Mouse (Mus musculus): ENCODE data around the gene Itgad. TPM values are rescaled to one million over a fixed set of nuclear protein-coding genes. Genes with fewer than 3 reads are reported as not detected.

Gene Itgad
- polyA plus RNA-seq, 1 experiment: 0.92 TPM

GRCm38 (mm10) chr7:128255757-128256156 is 101.6 kb downstream of the Itgad start:
- 92% methylated on average over 5 of the region's 5 CpGs for WGBS
- TF ChIP-seq POLR2A (IDR thresholded peaks at IDR 0.05; ENCODE audit: borderline replicate concordance, insufficient read depth, low read length): no peak
- TF ChIP-seq CTCF (IDR thresholded peaks at IDR 0.05; ENCODE audit: borderline replicate concordance, insufficient read depth, low read depth, low read length): no peak
- no peak for DNase-seq
- peaks cover 17% of the 10 kb centered on the region; the same call in 1 of the 2 replicates for H3K4me1 ChIP-seq (ENCODE audit: control insufficient read depth, insufficient read depth, low read length)
- no peak overlapping the region for H3K4me3 ChIP-seq (replicated peaks; ENCODE audit: insufficient read depth, low read depth, low read length)
- no peak overlapping the region for H3K27ac ChIP-seq (ENCODE audit: insufficient read depth, low read length)
- H3K27me3 ChIP-seq (ENCODE audit: control insufficient read depth, insufficient read depth, low read length): no peaks in the 10 kb centered on the region

DNA sequence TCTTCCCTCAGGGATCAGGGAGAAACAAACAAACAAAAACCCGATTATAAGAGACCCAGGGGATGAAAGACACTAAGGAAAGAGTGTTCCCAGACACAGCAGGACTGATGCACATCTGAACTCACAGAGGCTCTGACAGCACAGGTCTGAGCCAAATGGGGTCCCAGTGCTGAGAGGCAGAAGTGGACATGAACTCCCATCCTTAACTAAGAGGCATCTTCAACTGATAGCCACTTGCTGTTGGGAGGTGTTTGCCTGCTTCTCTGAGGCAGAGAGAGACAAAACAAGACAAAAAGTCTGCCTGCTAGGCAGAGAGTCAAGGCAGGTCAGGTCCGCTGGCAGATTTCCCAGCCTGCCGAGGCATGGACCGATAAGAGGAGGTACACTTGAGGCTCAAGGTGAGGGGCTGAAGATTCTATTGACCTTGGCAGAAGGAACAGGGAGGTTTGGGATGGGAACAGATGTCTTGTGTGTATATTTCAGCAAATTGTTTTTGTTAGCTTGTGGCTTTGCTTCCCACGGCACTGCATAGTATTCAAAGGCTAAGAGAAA is 102.7 kb downstream of the Itgad start:
- WGBS: 25% methylated on average over 5 of the region's 5 CpGs

DNA sequence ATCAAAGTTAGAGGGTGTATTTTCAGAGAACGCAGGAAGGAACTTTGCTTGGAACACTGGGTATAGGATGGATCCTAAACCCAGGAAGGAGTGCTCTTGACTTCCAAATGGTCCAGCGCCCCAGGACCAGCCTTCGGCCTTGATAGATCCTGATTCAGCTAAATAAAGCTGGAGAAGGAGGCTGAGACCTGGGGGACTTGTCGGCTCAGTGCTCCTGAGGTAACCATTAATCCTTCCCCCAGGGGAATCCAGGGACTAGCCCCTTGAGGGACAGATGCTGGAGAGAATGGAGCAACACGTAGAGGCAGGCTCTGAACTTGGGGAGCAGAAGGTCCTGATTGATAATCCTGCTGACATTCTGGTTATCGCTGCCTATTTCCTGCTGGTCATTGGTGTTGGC is 111.2 kb downstream of the Itgad start, which contains the start of gene Slc5a2:
Gene Slc5a2 (plus strand): TSS at position 247 of the 400 bp plus-strand sequence.
- peaks cover 11% of the 10 kb centered on the region for H3K4me1 ChIP-seq (ENCODE audit: control insufficient read depth, insufficient read depth, low read length)
- WGBS: 87% methylated on average over 6 of the region's 6 CpGs
- TF ChIP-seq CTCF (IDR thresholded peaks at IDR 0.05; ENCODE audit: borderline replicate concordance, insufficient read depth, low read depth, low read length): no peak
- TF ChIP-seq POLR2A (IDR thresholded peaks at IDR 0.05; ENCODE audit: borderline replicate concordance, insufficient read depth, low read length): no peak

More for the DNA sequence above, 102.7 kb downstream of the Itgad start:
- H3K4me3 ChIP-seq (replicated peaks; ENCODE audit: insufficient read depth, low read depth, low read length): no peak overlapping the region
- TF ChIP-seq POLR2A (IDR thresholded peaks at IDR 0.05; ENCODE audit: borderline replicate concordance, insufficient read depth, low read length) (no peak), CTCF (IDR thresholded peaks at IDR 0.05; ENCODE audit: borderline replicate concordance, insufficient read depth, low read depth, low read length) (no peak)
- no peak overlapping the region for H3K27ac ChIP-seq (ENCODE audit: insufficient read depth, low read length)
- no peaks in the 10 kb centered on the region for H3K27me3 ChIP-seq (ENCODE audit: control insufficient read depth, insufficient read depth, low read length)
- peaks cover 11% of the 10 kb centered on the region; the same call in 1 of the 2 replicates for H3K4me1 ChIP-seq (ENCODE audit: control insufficient read depth, insufficient read depth, low read length)
- no peak for DNase-seq

DNA sequence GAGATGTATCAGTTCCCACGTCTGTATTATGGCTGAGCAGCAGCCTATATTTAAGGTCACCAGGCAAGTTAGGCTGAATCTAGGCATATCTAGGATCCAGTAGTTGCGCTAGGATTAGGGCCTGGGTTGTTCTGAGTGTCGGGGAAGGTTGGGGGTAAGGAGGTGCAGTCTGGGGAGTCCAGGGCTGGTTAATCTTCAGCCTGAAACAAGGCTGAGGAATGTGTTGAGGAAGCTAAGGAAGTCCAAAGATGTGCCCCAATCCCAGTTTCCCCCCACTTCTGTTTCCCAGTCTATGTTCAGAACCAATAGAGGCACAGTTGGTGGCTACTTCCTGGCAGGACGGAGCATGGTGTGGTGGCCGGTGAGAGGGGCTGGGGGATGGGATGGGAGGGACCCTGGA is 111.9 kb downstream of the Itgad start:
- TF ChIP-seq POLR2A (IDR thresholded peaks at IDR 0.05; ENCODE audit: borderline replicate concordance, insufficient read depth, low read length): no peak
- TF ChIP-seq CTCF (IDR thresholded peaks at IDR 0.05; ENCODE audit: borderline replicate concordance, insufficient read depth, low read depth, low read length): no peak
- Histone ChIP-seq H3K4me3 (replicated peaks; ENCODE audit: insufficient read depth, low read depth, low read length) (no peak overlapping the region), H3K4me1 (ENCODE audit: control insufficient read depth, insufficient read depth, low read length) (peaks cover 16% of the 10 kb centered on the region), H3K27me3 (ENCODE audit: control insufficient read depth, insufficient read depth, low read length) (no peaks in the 10 kb centered on the region), H3K27ac (ENCODE audit: insufficient read depth, low read length) (no peak overlapping the region)
- DNase-seq: no peak
- WGBS: 80% methylated on average over 5 of the region's 5 CpGs

More for the DNA sequence above, 111.2 kb downstream of the Itgad start, which contains the start of gene Slc5a2:
- H3K27ac ChIP-seq (ENCODE audit: insufficient read depth, low read length): no peak within 1 kb of the TSS
- H3K27me3 ChIP-seq (ENCODE audit: control insufficient read depth, insufficient read depth, low read length): no peaks in the 10 kb centered on the region
- no peak within 1 kb of the TSS for H3K4me3 ChIP-seq (replicated peaks; ENCODE audit: insufficient read depth, low read depth, low read length)
- DNase-seq: no peak

DNA sequence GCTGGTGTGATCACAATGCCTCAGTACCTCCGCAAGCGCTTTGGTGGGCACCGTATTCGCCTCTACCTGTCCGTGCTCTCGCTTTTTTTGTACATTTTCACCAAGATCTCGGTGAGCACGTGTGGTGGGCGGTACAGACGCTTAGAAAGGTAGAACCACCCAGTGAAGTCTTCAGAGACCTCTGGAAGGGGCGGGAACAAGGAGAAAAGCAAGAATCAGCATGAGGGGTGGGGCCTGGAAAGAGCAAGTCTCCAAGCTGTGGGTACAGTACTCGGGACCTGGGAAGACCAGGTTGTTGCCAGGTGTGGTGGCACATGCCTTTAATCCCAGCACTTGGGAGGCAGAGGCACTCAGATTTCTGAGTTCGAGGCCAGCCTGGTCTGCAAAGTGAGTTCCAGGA is 113.2 kb downstream of the Itgad start:
- H3K27ac ChIP-seq (ENCODE audit: insufficient read depth, low read length): no peak overlapping the region
- H3K4me3 ChIP-seq (replicated peaks; ENCODE audit: insufficient read depth, low read depth, low read length): no peak overlapping the region
- 75% methylated on average over 13 of the region's 13 CpGs for WGBS
- TF ChIP-seq POLR2A (IDR thresholded peaks at IDR 0.05; ENCODE audit: borderline replicate concordance, insufficient read depth, low read length) (no peak), CTCF (IDR thresholded peaks at IDR 0.05; ENCODE audit: borderline replicate concordance, insufficient read depth, low read depth, low read length) (no peak)
- no peak for DNase-seq
- no peaks in the 10 kb centered on the region for H3K27me3 ChIP-seq (ENCODE audit: control insufficient read depth, insufficient read depth, low read length)
- H3K4me1 ChIP-seq (ENCODE audit: control insufficient read depth, insufficient read depth, low read length): peaks cover 26% of the 10 kb centered on the region

GRCm38 (mm10) chr7:128267813-128268212 is 113.6 kb downstream of the Itgad start:
- H3K27me3 ChIP-seq (ENCODE audit: control insufficient read depth, insufficient read depth, low read length): no peaks in the 10 kb centered on the region
- H3K4me3 ChIP-seq (replicated peaks; ENCODE audit: insufficient read depth, low read depth, low read length): no peak overlapping the region
- peaks cover 26% of the 10 kb centered on the region for H3K4me1 ChIP-seq (ENCODE audit: control insufficient read depth, insufficient read depth, low read length)
- 56% methylated on average over 7 of the region's 7 CpGs for WGBS
- DNase-seq: no peak
- H3K27ac ChIP-seq (ENCODE audit: insufficient read depth, low read length): no peak overlapping the region
- no peak for TF ChIP-seq CTCF (IDR thresholded peaks at IDR 0.05; ENCODE audit: borderline replicate concordance, insufficient read depth, low read depth, low read length)
- TF ChIP-seq POLR2A (IDR thresholded peaks at IDR 0.05; ENCODE audit: borderline replicate concordance, insufficient read depth, low read length): no peak

GRCm38 (mm10) chr7:128270431-128270850 is 116.3 kb downstream of the Itgad start:
- 25% methylated on average over 13 of the region's 13 CpGs for WGBS
- TF ChIP-seq CTCF (IDR thresholded peaks at IDR 0.05; ENCODE audit: borderline replicate concordance, insufficient read depth, low read depth, low read length) (no peak), POLR2A (IDR thresholded peaks at IDR 0.05; ENCODE audit: borderline replicate concordance, insufficient read depth, low read length) (no peak)
- H3K27ac ChIP-seq (ENCODE audit: insufficient read depth, low read length): no peak overlapping the region
- DNase-seq: peak; percentile 66 to 74
- no peaks in the 10 kb centered on the region for H3K27me3 ChIP-seq (ENCODE audit: control insufficient read depth, insufficient read depth, low read length)
- peaks cover 26% of the 10 kb centered on the region for H3K4me1 ChIP-seq (ENCODE audit: control insufficient read depth, insufficient read depth, low read length)
- no peak overlapping the region for H3K4me3 ChIP-seq (replicated peaks; ENCODE audit: insufficient read depth, low read depth, low read length)

DNA sequence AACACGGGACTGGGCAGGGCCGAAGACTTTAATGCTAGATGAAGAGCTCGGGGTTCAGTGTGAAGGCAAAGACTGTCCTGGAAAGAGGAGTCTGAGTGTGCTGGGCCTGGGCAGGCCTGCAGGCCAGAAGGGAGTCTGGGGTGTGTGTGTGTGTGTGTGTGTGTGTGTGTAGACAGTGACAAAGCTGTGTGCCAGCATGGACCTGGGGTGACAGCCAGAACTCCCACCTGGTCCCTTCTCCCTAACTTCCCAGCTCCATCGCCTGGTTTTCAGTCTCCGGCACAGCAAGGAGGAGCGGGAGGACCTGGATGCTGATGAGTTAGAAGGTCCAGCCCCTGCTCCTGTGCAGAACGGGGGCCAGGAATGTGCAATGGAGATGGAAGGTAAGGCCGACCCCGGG is 117.3 kb downstream of the Itgad start:
- TF ChIP-seq CTCF (IDR thresholded peaks at IDR 0.05; ENCODE audit: borderline replicate concordance, insufficient read depth, low read depth, low read length): no peak
- no peak for TF ChIP-seq POLR2A (IDR thresholded peaks at IDR 0.05; ENCODE audit: borderline replicate concordance, insufficient read depth, low read length)
- Histone ChIP-seq H3K4me3 (replicated peaks; ENCODE audit: insufficient read depth, low read depth, low read length) (no peak overlapping the region), H3K27ac (ENCODE audit: insufficient read depth, low read length) (no peak overlapping the region), H3K4me1 (ENCODE audit: control insufficient read depth, insufficient read depth, low read length) (peaks cover 26% of the 10 kb centered on the region), H3K27me3 (ENCODE audit: control insufficient read depth, insufficient read depth, low read length) (no peaks in the 10 kb centered on the region)
- peak; percentile 36 to 52 for DNase-seq
- WGBS: 57% methylated on average over 9 of the region's 9 CpGs

Other genes starting within 250 kb of the Itgad start
- 49.1 and 50.0 TPM in 2 replicates for gene Kat8, start 241.9 kb upstream of the Itgad start, polyA plus RNA-seq (2012; rRNA removed)
- gene Prss8, start 224.3 kb upstream of the Itgad start, polyA plus RNA-seq (2012; rRNA removed): 0.06 and 0.08 TPM in 2 replicates
- 15.9 and 18.9 TPM in 2 replicates for gene Prss36, start 207.7 kb upstream of the Itgad start, polyA plus RNA-seq (2012; rRNA removed)
- 451 and 486 TPM in 2 replicates for gene Fus, start 186.9 kb upstream of the Itgad start, polyA plus RNA-seq (2012; rRNA removed)
- gene Pycard, start 160.5 kb upstream of the Itgad start, polyA plus RNA-seq (2012; rRNA removed): 3.9 and 5.1 TPM in 2 replicates
- gene Trim72, start 150.4 kb upstream of the Itgad start, polyA plus RNA-seq (2012; rRNA removed): 2.1 and 2.3 TPM in 2 replicates
- gene Itgam, start 91.7 kb upstream of the Itgad start, polyA plus RNA-seq (2012; rRNA removed): 3.4 and 4.2 TPM in 2 replicates
- not detected in 2 replicates for gene Gm49368, start 91.7 kb upstream of the Itgad start, polyA plus RNA-seq (2012; rRNA removed)
- 0.10 and 0.14 TPM in 2 replicates for gene Itgax, start 24.8 kb upstream of the Itgad start, polyA plus RNA-seq (2012; rRNA removed)
- 0.82 and 0.89 TPM in 2 replicates for gene Cox6a2, start 52.0 kb downstream of the Itgad start, polyA plus RNA-seq (2012; rRNA removed)
- gene Armc5, start 83.0 kb downstream of the Itgad start, polyA plus RNA-seq (2012; rRNA removed): 16.1 and 17.2 TPM in 2 replicates
- 2.6 and 2.8 TPM in 2 replicates for gene 9130023H24Rik, start 83.7 kb downstream of the Itgad start, polyA plus RNA-seq (2012; rRNA removed)
- gene Tgfb1i1, start 92.4 kb downstream of the Itgad start, polyA plus RNA-seq (2012; rRNA removed): 10.8 and 13.1 TPM in 2 replicates
- 0.30 and 0.51 TPM in 2 replicates for gene Slc5a2, start 111.3 kb downstream of the Itgad start, polyA plus RNA-seq (2012; rRNA removed)
- gene BC017158, start 143.8 kb downstream of the Itgad start, polyA plus RNA-seq (2012; rRNA removed): 35.4 and 38.9 TPM in 2 replicates